Mouse (Mus musculus) erythroid progenitor cell, adult 5-6 weeks (primary cell): ENCODE results near the gene Gm3336. TPM values are rescaled to one million over a fixed set of nuclear protein-coding genes. Genes with fewer than 3 reads are reported as not detected.

Experiments used
- ATAC-seq: replicated peaks from 2 replicates; pipeline ENCODE4 v1.8.0; 2016; ENCODE audit warnings: moderate number of reproducible peaks, mild to moderate bottlenecking, moderate TSS enrichment, inconsistent platforms; ENCODE audit not compliant: poor library complexity, low FRiP score, severe bottlenecking
- total RNA-seq, 2 experiments: library from RNA; stranded (forward) in 1 of 2; stranded (reverse) in 1 of 2; fragments of 150-400 nt in 1 of 2; fragments of 186-747, 209-891 nt in 1 of 2; gene quantifications; 2 replicates each; pipeline versions ENCODE4 v1.2.3 to v1.2.4; 2015 to 2017; ENCODE audit warnings: low replicate concordance in 2 of 2

The Gm3336 gene
- total RNA-seq (2015; ENCODE audit: low replicate concordance) (not detected in 2 replicates), total RNA-seq (2017; ENCODE audit: low replicate concordance) (not detected in 2 replicates)

DNA sequence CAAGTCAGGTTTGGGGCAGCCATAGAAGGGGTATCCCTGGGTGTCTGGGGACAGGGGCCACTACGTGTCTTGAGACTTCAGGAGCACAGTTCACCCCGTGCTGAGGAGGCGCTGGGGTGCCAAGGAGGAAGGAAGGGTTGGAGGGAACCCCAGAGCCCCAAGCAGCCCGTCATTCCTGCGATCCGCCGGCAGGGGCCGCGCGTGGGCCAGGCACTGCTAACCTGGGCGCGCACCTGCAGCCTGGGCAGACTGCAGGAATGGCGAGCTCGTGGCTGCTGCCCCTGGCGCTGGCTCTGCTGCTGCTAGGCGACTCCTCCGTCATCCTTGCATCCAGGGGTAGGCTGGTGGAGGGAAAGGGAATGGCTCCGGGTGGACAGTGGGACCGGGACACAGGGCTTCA, at the start of gene Gm3336:
TSS of gene Gm3336 (plus strand) at position 247 of the 400 bp plus-strand sequence.
- peak; percentile 79 for ATAC-seq

DNA sequence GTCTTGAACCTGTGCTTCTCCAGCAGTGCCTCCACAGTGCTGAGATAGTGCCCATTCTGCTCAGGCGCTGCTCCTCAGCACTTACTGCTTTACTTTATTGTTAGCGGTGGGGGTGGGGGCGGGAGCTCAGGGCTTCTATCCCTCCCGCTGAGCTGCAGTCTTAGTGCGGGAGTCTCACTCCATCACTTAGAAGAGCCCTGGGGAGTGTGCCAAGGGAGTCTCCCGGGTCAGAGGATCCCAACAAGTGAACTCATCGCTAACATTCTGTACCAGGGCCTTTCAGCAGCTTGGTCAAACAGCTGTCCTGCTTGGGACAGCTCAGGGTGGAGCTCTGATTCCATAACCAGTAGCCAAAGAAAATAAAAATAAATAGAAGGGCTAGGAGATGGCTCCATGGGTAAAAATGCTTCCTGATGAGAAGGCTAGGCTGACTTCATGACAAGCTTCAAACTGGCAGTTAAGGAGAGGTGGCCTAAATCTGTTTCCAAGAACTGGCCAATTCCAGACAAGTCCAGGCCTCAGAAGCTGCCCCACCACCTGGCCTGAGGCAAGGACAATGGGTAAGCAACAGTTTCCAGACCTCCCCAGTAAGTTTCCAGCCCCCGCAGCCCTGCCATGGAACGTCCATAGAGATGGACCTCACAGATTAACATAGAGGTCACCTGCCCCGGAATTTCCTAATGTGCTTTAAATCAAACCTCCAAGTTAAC, 46.6 kb upstream of the Gm3336 start:
- ATAC-seq = no peak

DNA sequence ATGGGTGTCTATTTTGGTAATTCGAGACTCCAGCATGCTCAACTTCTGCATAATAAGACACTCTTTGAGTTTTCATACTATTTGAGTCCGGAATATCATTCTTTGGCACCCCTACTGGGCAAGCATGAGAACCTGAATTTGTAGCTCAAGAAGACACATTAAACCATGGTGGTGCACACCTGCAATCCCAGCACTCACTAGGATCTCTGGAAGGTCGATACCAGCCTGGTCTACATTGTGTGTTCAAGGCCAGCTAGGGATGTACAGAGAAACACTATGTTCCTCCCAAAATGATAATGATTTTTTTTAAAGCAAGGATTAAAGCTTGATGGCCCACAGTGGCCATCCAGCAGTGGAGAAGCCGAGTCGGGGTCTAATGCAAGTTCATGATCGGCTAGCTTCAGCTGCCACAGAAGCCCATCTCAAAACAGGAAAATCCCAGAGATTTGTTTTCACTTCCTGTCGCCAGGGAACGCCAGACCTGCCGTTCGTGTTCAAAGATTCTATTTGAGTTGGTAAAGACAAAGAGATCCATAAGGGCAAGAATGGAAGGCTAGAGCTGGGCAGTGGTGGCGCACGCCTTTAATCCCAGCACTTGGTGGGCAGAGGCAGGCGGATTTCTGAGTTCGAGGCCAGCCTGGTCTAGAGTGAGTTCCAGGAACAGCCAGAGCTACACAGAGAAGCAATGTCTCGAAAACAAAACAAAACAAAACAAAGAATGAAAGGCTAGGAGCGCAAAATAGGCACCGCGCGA, 45.8 kb upstream of the Gm3336 start:
- ATAC-seq = no peak

DNA sequence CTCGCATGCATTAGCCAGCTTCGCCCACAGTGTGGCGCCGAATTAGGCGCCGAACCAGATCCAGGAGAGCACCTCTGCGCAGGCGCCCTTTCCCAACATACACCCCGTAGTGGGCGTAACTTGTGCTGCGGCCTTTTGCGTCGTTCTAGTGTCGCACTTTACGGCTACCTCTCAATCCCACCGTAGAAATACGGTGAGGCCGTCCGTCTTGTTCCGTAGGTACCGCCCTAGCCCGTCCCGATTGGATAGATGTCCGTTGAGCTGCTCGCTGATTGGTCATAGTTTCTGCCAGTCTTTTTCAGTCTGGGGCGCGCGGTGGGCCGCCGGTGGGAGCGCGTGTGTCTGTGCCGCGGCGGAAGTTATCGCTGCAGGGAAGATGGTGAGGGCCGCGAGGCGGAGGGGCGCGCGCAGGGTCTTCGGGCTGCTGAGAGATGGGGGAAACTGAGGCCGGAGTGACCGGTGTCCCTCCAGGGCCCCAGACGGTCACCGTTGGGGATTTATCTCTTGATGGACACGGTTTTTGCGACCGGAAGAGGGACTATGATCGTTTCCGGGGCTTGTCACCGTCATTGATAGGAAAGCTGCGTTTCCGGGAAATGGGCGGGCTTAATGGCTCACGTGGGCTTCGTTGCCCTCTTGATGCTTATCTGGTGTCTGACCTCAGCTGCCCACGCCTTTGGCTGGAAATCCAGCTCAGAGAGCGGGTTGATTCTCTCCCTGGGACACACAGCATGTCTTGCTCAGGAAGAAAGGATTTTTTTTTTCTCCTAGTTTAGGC, 45.1 kb upstream of the Gm3336 start, which contains the start of gene Lsm4:
TSS of gene Lsm4 (plus strand) at position 170 of the 778 bp plus-strand sequence.
- ATAC-seq = peak; percentile 85

DNA sequence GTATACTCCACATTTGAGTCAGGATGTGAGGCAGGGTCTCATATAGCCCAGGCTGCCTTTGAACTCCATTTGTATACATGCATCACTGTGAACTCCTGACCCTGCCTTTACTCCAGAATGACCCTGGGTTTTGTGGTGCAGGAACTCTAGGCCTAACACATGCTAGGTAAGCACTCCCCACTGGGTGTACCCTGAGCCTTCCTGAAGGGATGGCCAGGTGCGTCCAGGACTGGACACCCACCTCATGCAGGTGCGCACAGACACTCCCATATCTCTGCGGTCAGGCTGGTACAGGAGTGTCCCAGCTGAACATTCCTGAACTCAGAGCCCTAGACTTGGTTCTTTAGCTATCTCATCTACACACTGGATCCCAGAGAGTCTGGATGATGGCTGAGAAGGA, 44.2 kb upstream of the Gm3336 start:
- ATAC-seq = no peak

DNA sequence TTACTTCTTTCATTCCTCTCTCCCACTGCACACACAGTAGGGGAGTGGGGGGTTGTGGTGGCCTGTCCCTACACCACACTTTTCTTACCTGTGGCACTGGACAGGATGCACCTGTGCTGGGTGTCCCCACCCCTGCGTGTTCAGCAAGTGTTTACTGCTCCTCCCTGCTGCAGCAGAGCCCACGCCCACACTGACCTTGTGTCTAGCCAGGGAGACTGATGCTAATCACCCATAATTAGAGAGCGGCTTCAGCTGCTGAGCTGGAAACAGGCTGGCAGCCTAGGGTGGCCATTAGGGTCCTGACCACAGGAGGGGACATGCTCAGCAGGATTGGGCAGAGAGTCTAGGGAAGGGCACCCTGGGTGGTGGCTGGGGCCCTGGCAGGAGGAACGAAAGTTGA, 43.6 kb upstream of the Gm3336 start:
- peak; percentile 48 for ATAC-seq

DNA sequence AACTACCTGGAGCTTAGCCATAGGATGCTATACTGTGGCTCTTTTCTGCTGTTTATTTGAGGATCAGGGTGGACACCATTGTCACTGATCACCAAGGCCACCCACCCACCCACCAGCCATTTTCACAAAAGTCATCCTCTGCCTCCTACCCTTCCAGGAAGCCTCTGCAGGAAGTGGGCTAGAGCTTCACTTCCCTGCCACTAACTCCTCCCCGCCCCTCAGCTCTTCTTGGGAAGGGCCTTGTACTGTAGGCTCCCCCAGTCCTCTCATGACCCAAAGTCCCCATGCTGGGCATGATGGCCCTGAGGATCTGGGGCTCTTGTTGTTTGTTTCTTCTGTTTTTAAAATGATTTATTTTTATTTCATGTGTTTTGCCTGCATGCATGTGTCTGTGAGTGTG, 43.0 kb upstream of the Gm3336 start:
- ATAC-seq = no peak

DNA sequence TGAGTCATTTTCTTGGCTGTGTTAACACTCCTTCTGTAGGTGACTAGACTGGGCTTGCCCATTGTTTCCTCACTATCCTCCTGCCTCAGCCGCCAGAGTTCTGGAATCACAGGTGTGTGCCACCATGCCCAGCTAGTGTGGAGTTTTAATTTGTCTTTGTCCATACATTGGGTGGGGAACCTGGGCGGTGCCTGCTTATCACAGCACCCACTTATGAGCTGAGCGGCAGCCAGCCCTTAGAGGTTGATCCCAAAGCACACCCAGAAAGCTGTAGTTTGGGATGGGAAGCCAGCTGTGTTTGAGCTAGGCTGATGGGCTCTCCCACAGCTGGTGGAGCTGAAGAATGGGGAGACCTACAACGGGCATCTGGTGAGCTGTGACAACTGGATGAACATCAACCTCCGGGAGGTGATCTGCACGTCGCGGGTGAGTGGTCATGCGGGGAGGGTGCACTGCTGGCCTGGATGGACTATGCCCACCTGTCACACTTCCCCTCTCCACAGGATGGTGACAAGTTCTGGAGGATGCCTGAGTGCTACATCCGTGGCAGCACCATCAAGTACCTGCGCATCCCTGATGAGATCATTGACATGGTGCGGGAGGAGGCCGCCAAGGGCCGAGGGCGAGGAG, 40.8 kb upstream of the Gm3336 start:
- ATAC-seq = peak; percentile 17; the same call in 1 of the 2 replicates

DNA sequence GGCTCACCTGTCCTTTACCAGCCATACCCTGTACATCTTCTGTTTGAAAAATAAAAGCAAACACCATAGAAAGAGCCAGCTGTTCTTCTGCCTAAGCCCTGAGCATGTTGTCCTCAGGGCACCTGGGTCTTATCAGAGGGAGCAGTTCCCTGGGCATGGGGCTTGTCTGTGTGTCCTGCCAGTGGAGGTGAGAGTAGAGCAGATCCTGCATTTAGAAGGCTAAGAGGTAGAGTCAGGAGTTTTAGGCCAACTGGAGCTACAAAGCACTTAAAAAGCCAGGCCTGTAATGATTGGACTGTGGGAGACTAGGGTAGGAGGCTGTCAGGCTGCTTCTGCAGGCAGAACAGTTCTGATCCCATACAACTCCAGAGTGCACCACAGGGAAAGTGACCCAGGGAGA, 39.7 kb upstream of the Gm3336 start:
- no peak for ATAC-seq

DNA sequence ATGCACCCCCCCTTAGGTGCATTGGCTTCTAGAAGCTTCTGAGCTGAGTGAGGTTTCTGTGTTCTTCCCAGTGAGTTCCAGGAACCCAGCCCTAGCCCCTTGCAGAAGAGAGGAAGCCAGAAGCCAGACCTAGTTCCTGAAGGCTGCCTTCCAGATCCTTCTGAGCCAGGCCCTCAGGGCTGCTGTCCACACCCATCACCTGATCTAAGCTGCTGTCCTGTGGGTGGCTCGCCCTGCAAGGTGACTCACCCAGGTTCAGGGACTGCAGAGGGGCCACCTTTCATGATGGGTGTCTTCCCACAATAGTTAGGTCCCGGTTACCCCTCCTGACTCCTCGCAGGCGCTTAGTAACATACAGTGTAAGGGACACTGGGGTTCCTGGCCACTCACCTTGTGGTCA, 38.9 kb upstream of the Gm3336 start:
- no peak for ATAC-seq

DNA sequence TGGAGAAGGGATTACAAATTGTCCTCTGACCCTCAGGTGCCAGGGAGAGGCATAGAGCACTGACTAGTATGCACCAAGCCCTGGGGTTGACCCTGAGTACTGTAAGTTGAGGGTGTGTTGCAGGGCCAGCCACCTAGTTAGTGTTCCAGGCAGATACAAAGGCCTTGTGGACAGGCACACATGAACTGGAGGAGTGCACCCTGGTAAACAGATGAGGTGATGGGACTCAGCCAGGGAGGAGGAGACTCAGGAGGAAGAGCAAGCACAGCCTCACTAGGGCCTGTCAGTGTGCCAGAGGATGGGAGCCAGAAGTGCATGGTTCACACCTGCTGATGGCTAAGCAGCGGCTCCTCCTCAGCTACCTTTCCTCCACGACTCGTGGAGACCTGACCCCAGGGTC, 38.3 kb upstream of the Gm3336 start:
- ATAC-seq = no peak

DNA sequence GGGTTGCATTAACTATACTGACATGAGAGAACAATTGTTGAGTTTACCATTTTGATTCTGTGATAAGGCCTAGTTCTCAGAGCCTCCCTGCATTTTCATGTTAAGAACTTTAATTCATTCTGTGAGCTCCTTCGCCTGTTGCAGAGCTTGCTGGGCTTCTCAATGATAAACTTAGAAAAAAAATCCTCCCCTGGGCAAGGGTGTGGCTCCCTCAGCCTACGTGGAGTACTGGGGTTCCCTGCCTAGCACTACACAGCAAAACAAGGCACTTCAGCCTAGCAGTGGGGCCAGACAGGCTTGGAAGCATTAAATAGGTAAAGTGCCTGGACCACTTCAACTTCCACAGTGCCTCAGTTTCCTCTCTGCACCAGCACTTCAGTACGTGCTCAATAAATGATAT, 36.9 kb upstream of the Gm3336 start:
- no peak for ATAC-seq

DNA sequence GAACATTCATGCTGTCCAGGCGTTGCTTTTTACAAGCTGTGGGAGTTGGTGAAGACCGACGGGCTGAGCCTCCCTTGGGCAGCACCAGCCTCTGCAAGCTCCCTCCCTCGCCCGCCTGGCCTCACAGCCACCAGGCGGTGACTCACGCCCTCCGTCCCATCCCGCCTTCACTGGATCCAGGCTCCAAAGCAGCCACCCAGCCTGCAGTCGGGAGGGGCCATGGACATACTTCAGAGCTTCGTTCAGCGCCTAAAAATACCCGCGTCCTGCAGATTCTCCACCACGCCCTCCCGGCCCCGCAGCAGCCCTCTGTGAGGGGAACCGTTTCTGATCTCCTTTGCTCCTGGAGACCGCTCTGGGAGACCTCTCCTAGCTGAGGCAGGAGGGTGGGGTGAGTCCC, 36.1 kb upstream of the Gm3336 start:
- no peak for ATAC-seq

DNA sequence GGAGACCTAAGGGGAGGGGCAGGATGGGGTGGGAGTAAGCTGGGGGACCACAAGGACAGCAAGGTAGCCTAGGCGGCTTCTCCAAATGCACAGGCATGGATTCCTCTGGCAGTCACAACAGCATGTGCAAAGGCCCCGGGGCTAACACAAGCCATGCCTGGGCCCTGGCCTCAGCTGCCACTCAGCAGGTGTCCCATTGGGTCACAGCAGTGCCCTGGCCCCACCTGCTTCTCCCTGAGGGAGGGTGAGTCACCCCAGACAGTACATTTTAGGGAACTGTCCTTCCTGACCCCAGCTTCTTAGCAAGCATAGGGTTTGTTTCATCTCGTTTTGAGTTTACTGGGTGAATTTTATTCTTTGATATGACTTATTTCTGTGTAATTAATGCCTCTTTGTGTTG, 35.7 kb upstream of the Gm3336 start:
- no peak for ATAC-seq

DNA sequence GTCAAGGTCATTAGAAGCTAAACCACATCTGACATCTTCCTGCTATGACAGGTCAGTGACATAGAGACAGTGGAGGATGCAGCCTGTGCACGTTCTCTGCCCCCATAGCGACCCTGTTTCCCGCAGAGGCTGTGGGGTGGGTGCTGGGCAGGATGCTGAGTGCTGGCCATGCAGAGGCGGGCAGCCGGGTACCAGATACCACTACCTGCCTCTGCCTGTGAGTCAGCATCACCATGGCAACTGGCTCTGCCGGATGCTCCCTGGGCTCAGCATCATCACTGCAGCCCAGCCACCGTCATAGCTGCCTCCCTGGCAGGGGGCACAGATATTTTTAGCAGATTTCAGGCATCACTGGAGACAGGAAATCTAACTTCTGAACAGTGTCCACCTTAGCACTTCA, 34.1 kb upstream of the Gm3336 start:
- ATAC-seq = no peak

DNA sequence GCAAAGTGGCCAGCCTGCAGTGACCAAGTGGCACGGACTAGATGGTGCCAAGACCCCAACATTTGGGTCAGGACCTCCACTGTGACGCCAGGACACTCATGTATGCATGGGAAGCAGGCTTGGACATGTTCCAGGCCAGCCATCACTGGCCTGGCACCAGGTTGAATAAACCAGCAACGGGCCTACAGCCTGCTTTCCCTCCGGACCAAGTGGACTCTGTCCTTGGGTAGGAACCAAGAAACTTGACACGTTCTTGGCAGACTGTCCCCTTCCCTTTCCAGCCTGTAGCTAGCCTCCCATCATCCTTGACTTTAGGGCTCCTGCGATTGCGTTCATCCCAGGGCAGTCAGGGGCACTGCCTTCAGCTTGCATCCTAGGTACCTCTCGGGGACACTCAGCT, 30.8 kb upstream of the Gm3336 start:
- no peak for ATAC-seq

DNA sequence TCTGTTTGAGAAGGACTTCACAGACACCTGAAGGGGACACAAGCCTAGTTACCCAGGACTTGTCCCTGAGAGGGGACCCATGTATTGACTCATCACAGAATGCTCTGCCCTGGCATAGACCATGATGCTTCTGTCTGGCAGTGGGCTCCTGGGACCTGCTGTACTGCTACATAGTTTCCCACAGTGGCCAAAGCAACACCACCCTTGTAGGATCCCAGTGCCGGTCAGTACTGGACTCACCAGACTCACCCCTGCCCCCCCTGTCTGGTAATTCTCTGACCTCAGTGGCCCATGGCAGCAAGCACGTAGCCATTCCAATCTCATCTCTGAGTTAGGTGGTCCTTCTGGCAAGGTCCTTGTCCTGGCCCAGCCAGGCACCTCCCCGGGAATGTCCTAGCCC, 30.2 kb upstream of the Gm3336 start:
- no peak for ATAC-seq

DNA sequence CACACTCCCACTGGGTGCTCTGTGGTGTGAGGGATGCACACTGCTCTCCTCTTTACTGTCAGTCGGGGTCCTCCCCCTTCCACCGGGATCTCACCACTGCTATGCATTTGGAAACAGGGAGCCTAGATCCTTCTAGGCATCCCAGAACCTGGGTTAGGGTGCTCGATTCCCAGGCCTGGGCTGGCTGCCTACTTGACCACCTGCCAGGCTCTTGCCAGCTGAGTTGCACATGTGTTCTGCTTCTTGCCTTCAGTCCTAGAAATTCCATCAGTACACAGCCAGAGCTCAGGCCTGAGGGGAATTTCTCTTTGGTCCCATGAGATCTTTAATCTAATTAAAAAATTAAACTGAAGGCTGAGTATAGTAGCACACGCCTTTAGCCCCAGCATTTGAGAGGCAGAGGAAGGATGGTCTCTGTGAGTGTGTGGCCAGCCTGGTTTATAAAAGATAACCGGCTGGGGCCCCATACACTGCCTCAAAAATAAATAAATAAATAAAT, 28.4 kb upstream of the Gm3336 start:
- no peak for ATAC-seq

DNA sequence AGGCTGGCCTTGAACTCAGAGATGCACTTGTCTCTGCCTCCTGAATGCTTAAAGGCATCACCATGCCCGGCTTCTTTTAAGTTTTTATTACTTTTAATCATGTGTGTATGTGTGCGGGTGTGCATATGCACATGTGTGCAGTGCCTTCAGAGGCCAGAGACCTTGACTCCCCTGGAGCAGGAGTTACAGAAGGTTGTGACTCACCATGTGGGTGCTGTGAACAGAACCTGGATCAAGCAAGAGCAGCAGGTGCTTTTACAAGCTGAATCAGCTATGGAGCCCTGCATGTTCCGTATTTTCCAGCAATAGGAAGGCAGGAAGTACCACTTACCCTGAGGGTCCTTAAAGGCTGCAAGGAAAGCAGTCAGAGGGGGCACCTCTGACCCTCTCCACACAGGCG, 27.1 kb upstream of the Gm3336 start:
- no peak for ATAC-seq

DNA sequence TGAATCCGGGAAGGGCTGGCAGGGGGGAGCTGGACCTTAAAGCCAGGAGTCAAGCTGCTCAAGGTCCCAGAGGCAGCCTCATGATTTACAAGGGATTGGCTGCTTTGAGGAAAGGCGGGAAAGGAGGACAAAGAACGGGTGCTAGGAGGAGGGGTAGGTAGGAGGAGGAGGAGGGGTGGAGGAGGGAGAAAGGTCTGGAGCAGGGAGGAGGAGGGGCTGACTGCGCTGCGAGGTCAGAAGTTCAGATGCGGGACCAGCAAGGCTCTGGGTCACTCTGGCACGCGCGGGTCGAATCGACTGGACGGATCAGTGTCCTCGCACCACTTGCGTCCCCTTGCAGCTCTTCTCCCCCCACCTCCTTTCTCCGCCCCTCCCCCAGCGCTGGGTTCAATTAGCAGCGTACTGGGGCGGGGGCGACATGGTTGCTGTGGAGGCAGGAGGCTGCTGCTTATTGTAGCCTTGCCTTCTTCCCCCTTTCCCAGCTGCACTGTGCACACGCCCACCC, 26.6 kb upstream of the Gm3336 start:
- no peak for ATAC-seq
